Mouse (Mus musculus): Measurements from ENCODE around the gene Atox1.

Atox1 gene

DNA sequence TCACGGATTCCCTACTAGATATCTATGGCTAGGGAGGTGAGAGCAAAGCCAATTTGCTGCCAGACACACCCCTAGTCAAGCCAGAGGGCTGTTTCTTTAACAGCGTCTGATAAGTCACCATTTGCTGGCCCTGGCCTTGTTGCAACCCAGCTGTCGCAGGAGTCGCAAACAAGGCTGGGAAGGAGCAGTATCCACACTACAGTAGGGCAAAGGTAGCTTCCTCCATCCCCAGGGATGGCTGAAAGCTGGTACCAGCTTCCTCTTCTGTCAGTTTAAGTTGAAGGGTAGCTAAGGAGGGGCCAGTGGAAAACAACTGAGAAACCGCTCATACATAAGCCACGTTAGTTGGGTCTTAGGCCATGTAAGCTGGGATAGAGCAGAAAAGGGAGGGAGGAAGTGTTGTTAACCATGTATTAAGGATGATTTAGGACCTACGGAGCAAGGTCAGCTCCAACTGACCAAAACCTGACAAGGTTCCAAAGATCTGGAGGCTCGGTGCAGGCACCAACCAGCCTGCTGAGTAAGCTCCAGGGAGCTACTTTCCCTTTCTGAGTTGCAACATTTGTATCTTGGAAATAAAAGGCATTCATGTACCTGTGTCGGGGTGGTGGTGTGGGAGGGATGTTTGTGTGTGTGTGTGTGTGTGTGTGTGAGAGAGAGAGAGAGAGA is 45.9 kb downstream of the Atox1 start:
- intact Hi-C loops (cut with DNase I): no loop called here

GRCm38 (mm10) chr11:55414314-55414713 is 46.7 kb downstream of the Atox1 start:
- intact Hi-C loops (cut with DNase I): no loop called here

DNA sequence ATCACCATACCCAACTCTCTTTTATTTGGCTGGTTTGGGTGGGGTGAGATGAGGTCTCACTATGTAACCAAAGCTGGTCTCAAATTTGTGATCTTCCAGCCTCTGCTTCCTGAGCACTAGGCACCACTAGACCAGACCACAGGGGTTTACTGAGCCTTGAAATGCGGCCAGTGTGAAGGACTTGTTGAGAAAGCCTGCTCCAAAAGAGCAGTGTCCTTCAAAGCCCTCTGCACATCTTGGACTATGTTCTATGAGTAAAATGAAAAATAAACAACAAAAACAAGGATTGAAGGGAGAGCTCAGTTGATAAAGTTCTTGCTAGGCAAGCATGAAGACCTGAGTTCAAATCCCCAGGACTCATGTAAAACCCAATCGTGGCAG is 47.6 kb downstream of the Atox1 start:
- intact Hi-C loops (cut with DNase I): no loop called here

DNA sequence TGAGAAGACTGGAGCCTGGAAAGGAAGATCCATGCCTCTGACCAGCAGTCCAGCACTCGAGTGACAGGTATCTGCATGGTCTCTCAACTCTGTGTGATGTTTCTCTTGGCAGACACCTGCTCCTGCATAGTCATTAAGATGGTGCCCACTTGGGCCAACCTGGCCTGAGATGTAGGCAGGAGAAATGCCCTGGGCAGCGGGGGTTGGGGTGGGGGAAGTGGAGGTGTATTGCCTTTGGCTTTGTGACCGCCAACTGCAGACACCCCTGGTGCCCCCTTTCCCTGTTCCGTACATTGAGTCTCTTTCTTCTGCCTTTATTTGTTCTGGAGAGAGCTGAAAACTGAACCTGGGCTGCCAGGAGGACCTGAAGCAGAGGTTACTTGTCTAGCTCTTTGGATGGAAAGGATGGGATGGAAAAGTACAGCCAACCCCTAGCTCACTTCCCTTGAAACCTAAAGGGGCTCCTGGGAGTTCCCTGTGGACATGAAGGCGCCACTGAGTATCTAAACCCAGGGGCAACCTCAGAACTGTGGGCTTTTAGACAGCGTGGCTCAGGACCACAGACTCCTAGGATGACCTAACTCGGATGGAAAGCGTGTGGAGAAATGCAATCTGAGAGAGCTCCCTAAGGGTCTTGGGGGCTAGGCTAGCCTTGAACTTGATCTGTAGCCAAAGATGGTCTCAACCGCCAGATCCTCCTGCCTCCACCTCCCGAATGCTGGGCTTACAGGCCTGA is 48.2 kb downstream of the Atox1 start:
- intact Hi-C loops (cut with DNase I): no loop called here

DNA sequence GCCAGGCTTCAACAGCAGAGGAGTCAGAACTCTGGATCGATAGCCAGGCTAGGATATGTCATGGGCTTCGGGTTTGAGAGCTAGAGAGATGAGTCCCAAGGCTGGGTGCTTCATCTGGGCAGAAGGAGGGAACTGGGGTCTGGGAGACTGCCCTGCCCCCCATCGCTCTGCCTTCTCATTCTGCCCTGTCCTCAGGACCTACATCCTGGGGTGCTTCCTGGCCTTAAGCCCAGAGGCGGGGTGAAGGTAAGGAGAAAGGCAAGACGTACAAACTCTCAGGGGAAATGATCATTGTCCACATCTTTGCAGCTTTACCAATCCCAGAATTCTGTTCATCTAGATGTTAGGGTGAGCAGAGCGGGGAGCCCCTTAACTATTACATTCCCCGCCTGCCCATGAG is 49.0 kb downstream of the Atox1 start:
- intact Hi-C loops (cut with DNase I): no loop called here

GRCm38 (mm10) chr11:55410502-55410901 is 50.5 kb downstream of the Atox1 start:
- intact Hi-C loops (cut with DNase I): no loop called here

- intact Hi-C loops (cut with DNase I): no loop called here
Measured at GRCm38 (mm10) chr11:55410005-55410404, 51.0 kb downstream of the Atox1 start.

- intact Hi-C loops (cut with DNase I): no loop called here
Measured at GRCm38 (mm10) chr11:55407133-55407532, 53.9 kb downstream of the Atox1 start.

- intact Hi-C loops (cut with DNase I): no loop called here
Measured at GRCm38 (mm10) chr11:55405601-55406469, 55.2 kb downstream of the Atox1 start.

GRCm38 (mm10) chr11:55404659-55405457 is 56.2 kb downstream of the Atox1 start:
- intact Hi-C loops (cut with DNase I): no loop called here

GRCm38 (mm10) chr11:55400863-55401262 is 60.2 kb downstream of the Atox1 start:
- intact Hi-C loops (cut with DNase I): no loop called here

- intact Hi-C loops (cut with DNase I): no loop called here
Measured at GRCm38 (mm10) chr11:55398371-55398770, 62.7 kb downstream of the Atox1 start.

DNA sequence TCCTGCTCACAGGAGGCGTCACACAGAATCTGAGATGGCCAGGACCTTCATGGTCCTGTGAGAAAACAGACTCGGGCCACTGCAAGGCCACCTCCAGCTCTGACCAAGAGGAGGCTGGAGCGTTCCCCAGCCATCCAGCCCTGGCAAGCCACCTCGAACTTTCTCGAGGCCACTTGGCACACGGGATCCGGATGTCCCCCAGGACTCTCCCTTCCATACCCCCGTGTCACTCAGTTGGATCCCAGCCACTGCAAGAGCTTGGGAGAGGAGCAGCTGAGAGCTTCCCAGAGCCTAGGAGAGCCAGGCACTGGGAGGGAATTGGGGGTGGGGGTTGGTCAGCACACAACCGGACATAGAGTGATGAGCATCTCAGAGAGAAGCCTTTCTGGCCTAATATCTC is 63.6 kb downstream of the Atox1 start:
- intact Hi-C loops (cut with DNase I): no loop called here

DNA sequence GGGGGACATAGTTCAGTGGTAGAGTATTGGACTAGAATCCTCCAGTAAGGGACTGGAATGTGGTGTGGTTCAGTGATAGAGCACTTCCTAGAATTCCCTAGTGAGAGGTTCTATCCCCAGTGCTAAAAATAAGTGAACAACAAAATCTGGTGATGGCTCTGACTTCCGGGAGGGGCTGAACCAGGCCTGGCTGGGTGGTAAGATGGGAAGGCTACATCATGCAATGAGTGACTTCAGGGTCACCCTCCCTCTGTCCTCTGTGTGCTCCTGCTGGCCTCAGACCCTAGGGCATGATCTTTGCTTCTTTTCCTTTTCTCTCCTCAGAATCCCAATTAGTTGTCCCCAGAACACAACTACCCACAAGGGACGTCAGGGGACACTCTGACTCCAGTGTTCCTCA is 64.0 kb downstream of the Atox1 start:
- intact Hi-C loops (cut with DNase I): no loop called here

Small RNA genes lying within 50 kb of the gene (microRNA-seq; reads per million reads assigned to microRNA genes)
- 0 to 0.12 reads per million in 2 experiments for gene Mir7652
